Mouse (Mus musculus) small intestine, adult 2 months (tissue): ENCODE data around the gene Gm29609. TPM values are rescaled to one million over a fixed set of nuclear protein-coding genes. Genes with fewer than 3 reads are reported as not detected.

ENCODE experiments used
- H3K27ac ChIP-seq: fragments of 200-500 bp; 2 replicates; pipeline ENCODE4 v1.5.1; 2012; ENCODE audit warnings: low read depth, low read length, control low read depth, inconsistent platforms; ENCODE audit not compliant: insufficient read depth
- H3K27me3 ChIP-seq: fragments of 200-500 bp; 2 replicates; pipeline ENCODE4 v1.6.1; 2012; ENCODE audit warnings: mild to moderate bottlenecking, moderate library complexity, low read length, inconsistent platforms; ENCODE audit not compliant: control insufficient read depth, insufficient read depth
- H3K36me3 ChIP-seq: fragments of 200-500 bp; 2 replicates; pipeline ENCODE4 v1.6.1; 2012; ENCODE audit warnings: mild to moderate bottlenecking, low read length, control low read depth, inconsistent platforms; ENCODE audit not compliant: control insufficient read depth, insufficient read depth
- H3K4me1 ChIP-seq: fragments of 200-500 bp; 2 replicates; pipeline ENCODE4 v1.6.1; 2012; ENCODE audit warnings: low read length, inconsistent platforms, mixed read lengths; ENCODE audit not compliant: control insufficient read depth, insufficient read depth, insufficient read length
- H3K4me3 ChIP-seq: fragments of 200-500 bp; 2 replicates; pipeline ENCODE4 v1.5.1; 2012; ENCODE audit warnings: low read depth, mild to moderate bottlenecking, control low read depth, inconsistent platforms, low read length, moderate library complexity
- CTCF ChIP-seq: fragments of 200-500 bp; IDR thresholded peaks from 2 replicates; pipeline ENCODE4 v1.5.1; 2012; ENCODE audit warnings: low read depth, mild to moderate bottlenecking, control low read depth, inconsistent platforms, low read length, moderate library complexity, mixed read lengths; ENCODE audit not compliant: insufficient replicate concordance, insufficient read length; ENCODE audit errors: extremely low read depth
- POLR2A ChIP-seq: fragments of 200-500 bp; IDR thresholded peaks from 2 replicates; pipeline ENCODE4 v1.6.1; 2012; ENCODE audit warnings: low read depth, mild to moderate bottlenecking, control low read depth, inconsistent platforms, low read length, moderate library complexity
- WGBS: fragments of 180-500 bp; shearing (Covaris S2); methylation state at CpG from one replicate; pipeline ENCODE4 v1.1.7; 2018; 5-methylcytosine and 5-hydroxymethylcytosine counted together
- polyA plus RNA-seq: library from polyadenylated mRNA; depleted of rRNA; stranded (reverse); fragments of >200 nt; gene quantifications from 2 replicates; pipeline ENCODE4 v1.2.3, GENCODE M21; 2012

Gm29609 gene
- polyA plus RNA-seq, 1 experiment: 0.98 TPM

GRCm38 (mm10) chr5:31192045-31192938, 12.6 kb upstream of the Gm29609 start:
- TF ChIP-seq POLR2A: no peak
- TF ChIP-seq CTCF: no peak
- peaks cover 6% of the 10 kb centered on the region; the same call in 1 of the 2 replicates for H3K4me1 ChIP-seq
- H3K36me3 ChIP-seq: peaks cover 56% of the 10 kb centered on the region
- no peaks in the 10 kb centered on the region for H3K27me3 ChIP-seq
- peak overlapping the region; percentile 68 for H3K27ac ChIP-seq
- WGBS: 6% methylated on average over 42 of the region's 42 CpGs
- peak overlapping the region; percentile 91 for H3K4me3 ChIP-seq

- Histone ChIP-seq H3K4me1 (peaks cover 6% of the 10 kb centered on the region; the same call in 1 of the 2 replicates), H3K27ac (no peak overlapping the region), H3K4me3 (no peak overlapping the region), H3K27me3 (no peaks in the 10 kb centered on the region), H3K36me3 (peaks cover 41% of the 10 kb centered on the region)
- TF ChIP-seq POLR2A (no peak), CTCF (no peak)
- WGBS: 91% methylated on average over 9 of the region's 9 CpGs
Observed at GRCm38 (mm10) chr5:31190201-31190600, 10.5 kb upstream of the Gm29609 start.

- WGBS: 74% methylated on average over 4 of the region's 4 CpGs
- Histone ChIP-seq H3K36me3 (peaks cover 37% of the 10 kb centered on the region), H3K4me1 (peaks cover 6% of the 10 kb centered on the region; the same call in 1 of the 2 replicates), H3K27ac (no peak overlapping the region), H3K4me3 (no peak overlapping the region), H3K27me3 (no peaks in the 10 kb centered on the region)
- TF ChIP-seq POLR2A (no peak), CTCF (no peak)
Observed at GRCm38 (mm10) chr5:31188223-31188840, 8.6 kb upstream of the Gm29609 start.

- H3K4me1 ChIP-seq: peaks cover 2% of the 10 kb centered on the region; the same call in 1 of the 2 replicates
- no peak overlapping the region for H3K27ac ChIP-seq
- H3K27me3 ChIP-seq: no peaks in the 10 kb centered on the region
- peaks cover 17% of the 10 kb centered on the region for H3K36me3 ChIP-seq
- TF ChIP-seq POLR2A: no peak
- no peak for TF ChIP-seq CTCF
- WGBS: 58% methylated on average over 4 of the region's 4 CpGs
- H3K4me3 ChIP-seq: no peak overlapping the region
Observed at GRCm38 (mm10) chr5:31183678-31184077, 4.0 kb upstream of the Gm29609 start.

GRCm38 (mm10) chr5:31181183-31181770, 1.6 kb upstream of the Gm29609 start:
- no peak overlapping the region for H3K27ac ChIP-seq
- peaks cover 2% of the 10 kb centered on the region; the same call in 1 of the 2 replicates for H3K4me1 ChIP-seq
- no peak overlapping the region for H3K4me3 ChIP-seq
- no peaks in the 10 kb centered on the region for H3K27me3 ChIP-seq
- WGBS: 92% methylated on average over 9 of the region's 9 CpGs
- no peaks in the 10 kb centered on the region for H3K36me3 ChIP-seq
- no peak for TF ChIP-seq POLR2A
- TF ChIP-seq CTCF: no peak

GRCm38 (mm10) chr5:31179301-31179765, 378 bp downstream of the Gm29609 start:
- H3K36me3 ChIP-seq: peaks cover 2% of the 10 kb centered on the region; the same call in 1 of the 2 replicates
- H3K27ac ChIP-seq: peak overlapping the region; percentile 95
- WGBS: under 1% methylated on average over 25 of the region's 25 CpGs
- H3K4me3 ChIP-seq: peak overlapping the region; percentile 87
- peaks cover 2% of the 10 kb centered on the region; the same call in 1 of the 2 replicates for H3K4me1 ChIP-seq
- no peaks in the 10 kb centered on the region for H3K27me3 ChIP-seq
- TF ChIP-seq CTCF (0 out of 2 replicates have a peak, but pooled peaks have one; percentile 9), POLR2A (no peak)

- 88% methylated on average over 4 of the region's 4 CpGs for WGBS
- no peaks in the 10 kb centered on the region for H3K27me3 ChIP-seq
- H3K4me1 ChIP-seq: no peaks in the 10 kb centered on the region
- no peak overlapping the region for H3K27ac ChIP-seq
- TF ChIP-seq POLR2A (no peak), CTCF (no peak)
- no peak overlapping the region for H3K4me3 ChIP-seq
- peaks cover 83% of the 10 kb centered on the region for H3K36me3 ChIP-seq
Observed at GRCm38 (mm10) chr5:31168630-31169029, 11.1 kb downstream of the Gm29609 start.
